Mouse (Mus musculus) pancreas, adult 10 weeks (tissue): Measurements from ENCODE around the gene Dnaaf5. TPM values are rescaled to one million over a fixed set of nuclear protein-coding genes. Genes with fewer than 3 reads are reported as not detected.

Experiments used
- polyA plus RNA-seq: library from polyadenylated mRNA; stranded (reverse); fragments of 350-450 nt; fragmentation: Illumina TruSeq; extraction: RNeasy Lipid Tissue Mini Kit (QIAGEN cat#74804); gene quantifications from one replicate; pipeline ENCODE4 v1.2.3, GENCODE M21; 2015; ENCODE audit warnings: low read depth, low replicate concordance; ENCODE audit not compliant: insufficient read depth

Dnaaf5 gene
- 1.8 TPM for polyA plus RNA-seq

GRCm38 (mm10) chr5:139149681-139150602 is at the start of gene Dnaaf5, which contains the start of gene Prkar1b:
Gene Dnaaf5 (plus strand): TSS chr5:139150223.
Gene Prkar1b (minus strand): TSS chr5:139150001.

GRCm38 (mm10) chr5:139199995-139200769 is 50.2 kb downstream of the Dnaaf5 start, which contains the start of gene Sun1:
Gene Sun1 (plus strand): TSS chr5:139200637.

Other genes with a start within 250 kb of the Dnaaf5 start
- gene Pdgfa, start 152.9 kb upstream of the Dnaaf5 start, polyA plus RNA-seq = 19.8 TPM
- 4.8 TPM for gene Prkar1b, start 222 bp upstream of the Dnaaf5 start, polyA plus RNA-seq
- 16.5 TPM for gene Sun1, start 50.4 kb downstream of the Dnaaf5 start, polyA plus RNA-seq
- 13.7 TPM for gene Get4, start 102.1 kb downstream of the Dnaaf5 start, polyA plus RNA-seq
- gene Adap1, start 175.4 kb downstream of the Dnaaf5 start, polyA plus RNA-seq = 1.5 TPM
- 17.0 TPM for gene Cox19, start 201.2 kb downstream of the Dnaaf5 start, polyA plus RNA-seq
- not detected for gene Cyp2w1, start 202.4 kb downstream of the Dnaaf5 start, polyA plus RNA-seq
- 4.9 TPM for gene Gpr146, start 227.5 kb downstream of the Dnaaf5 start, polyA plus RNA-seq